Mouse (Mus musculus): Measurements from ENCODE around the gene Snx4. TPM values are rescaled to one million over a fixed set of nuclear protein-coding genes. Genes with fewer than 3 reads are reported as not detected.

Gene Snx4
- polyA plus RNA-seq, 1 experiment from 2014 or later = 21.8 TPM

DNA sequence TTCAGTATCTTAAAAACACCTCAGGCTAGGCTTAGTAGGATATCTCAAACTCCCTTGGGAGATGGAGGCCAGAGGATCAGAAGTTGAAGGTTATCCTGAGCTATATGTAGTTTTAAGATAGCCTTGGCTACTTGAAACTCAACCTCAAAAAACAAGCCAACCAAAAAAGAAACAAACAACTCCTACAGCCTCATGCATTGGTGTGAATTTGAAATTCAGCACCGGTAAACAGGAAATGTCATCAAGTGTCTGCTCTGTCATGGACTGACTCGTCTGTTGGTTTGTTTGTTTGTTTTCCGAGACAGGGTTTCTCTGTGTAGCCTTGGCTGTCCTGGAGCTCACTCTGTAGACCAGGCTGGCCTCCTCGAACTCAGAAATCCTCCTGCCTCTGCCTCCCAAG is 20.6 kb downstream of the Snx4 start:
- ATAC-seq (ENCODE audit: insufficient read depth) = no peak
- no peaks in the 10 kb centered on the region for H3K4me1 ChIP-seq (replicated peaks)
- H3K9me3 ChIP-seq (replicated peaks) = no peaks in the 10 kb centered on the region
- peaks cover 33% of the 10 kb centered on the region for H3K36me3 ChIP-seq (replicated peaks)
- H3K4me3 ChIP-seq (replicated peaks) = no peak overlapping the region
- H3K9ac ChIP-seq = no peak overlapping the region
- 76% methylated on average over 4 of the region's 4 CpGs for WGBS (ENCODE audit: insufficient replicate concordance)
- H3K4me2 ChIP-seq = no peak overlapping the region
- no peaks in the 10 kb centered on the region for H3K27me3 ChIP-seq
- no peak overlapping the region for H3K27ac ChIP-seq (replicated peaks)

DNA sequence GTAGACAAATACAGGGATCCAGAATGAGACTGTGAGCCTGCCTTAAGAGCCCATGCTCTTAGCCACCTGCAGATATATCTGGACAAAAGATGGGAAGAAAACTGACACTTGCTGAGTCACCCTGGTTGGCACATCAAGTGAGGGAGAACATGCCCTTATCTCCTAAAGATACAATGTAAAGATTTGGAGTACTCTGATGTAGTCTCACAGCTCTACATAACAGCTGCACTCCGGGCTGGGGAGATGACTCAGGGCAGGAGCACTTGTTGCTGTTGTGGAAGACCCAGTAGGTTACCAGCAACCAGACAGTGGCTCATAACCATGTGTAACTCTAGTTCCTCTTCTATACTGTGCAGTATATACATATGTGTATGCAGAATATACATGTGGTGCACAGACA is 31.8 kb downstream of the Snx4 start:
- WGBS (ENCODE audit: insufficient replicate concordance) = 43% methylated on average over 1 of the region's 1 CpGs
- Histone ChIP-seq H3K27ac (replicated peaks) (no peak overlapping the region), H3K9ac (no peak overlapping the region), H3K36me3 (replicated peaks) (peaks cover 19% of the 10 kb centered on the region), H3K4me3 (replicated peaks) (no peak overlapping the region), H3K27me3 (no peaks in the 10 kb centered on the region), H3K4me1 (replicated peaks) (no peaks in the 10 kb centered on the region), H3K9me3 (replicated peaks) (no peaks in the 10 kb centered on the region), H3K4me2 (no peak overlapping the region)
- no peak for ATAC-seq (ENCODE audit: insufficient read depth)

DNA sequence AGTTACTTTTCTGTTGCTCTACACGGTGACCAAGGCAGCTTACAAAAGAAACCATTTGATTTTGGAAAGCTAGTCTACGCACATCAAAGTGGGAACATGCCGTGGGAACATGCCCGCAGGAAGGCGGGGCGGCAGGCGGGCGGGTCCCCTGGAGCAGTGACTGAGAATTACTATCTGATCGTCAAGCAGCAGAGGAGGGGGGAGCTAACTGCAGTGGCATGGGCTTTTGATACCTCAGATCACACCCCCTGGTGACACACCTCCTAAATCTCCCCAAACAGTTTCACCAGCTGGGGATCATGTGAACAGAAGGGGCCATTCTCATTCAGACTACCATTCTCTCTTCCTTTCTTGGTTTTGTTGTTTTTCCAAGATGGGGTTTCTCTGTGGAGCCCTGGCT is 37.3 kb downstream of the Snx4 start:
- no peak overlapping the region for H3K9ac ChIP-seq
- H3K4me3 ChIP-seq (replicated peaks) = no peak overlapping the region
- no peak overlapping the region for H3K27ac ChIP-seq (replicated peaks)
- no peak for ATAC-seq (ENCODE audit: insufficient read depth)
- no peaks in the 10 kb centered on the region for H3K27me3 ChIP-seq
- 60% methylated on average over 9 of the region's 9 CpGs for WGBS (ENCODE audit: insufficient replicate concordance)
- no peaks in the 10 kb centered on the region for H3K4me1 ChIP-seq (replicated peaks)
- H3K9me3 ChIP-seq (replicated peaks) = no peaks in the 10 kb centered on the region
- H3K36me3 ChIP-seq (replicated peaks) = peaks cover 64% of the 10 kb centered on the region
- H3K4me2 ChIP-seq = no peak overlapping the region

DNA sequence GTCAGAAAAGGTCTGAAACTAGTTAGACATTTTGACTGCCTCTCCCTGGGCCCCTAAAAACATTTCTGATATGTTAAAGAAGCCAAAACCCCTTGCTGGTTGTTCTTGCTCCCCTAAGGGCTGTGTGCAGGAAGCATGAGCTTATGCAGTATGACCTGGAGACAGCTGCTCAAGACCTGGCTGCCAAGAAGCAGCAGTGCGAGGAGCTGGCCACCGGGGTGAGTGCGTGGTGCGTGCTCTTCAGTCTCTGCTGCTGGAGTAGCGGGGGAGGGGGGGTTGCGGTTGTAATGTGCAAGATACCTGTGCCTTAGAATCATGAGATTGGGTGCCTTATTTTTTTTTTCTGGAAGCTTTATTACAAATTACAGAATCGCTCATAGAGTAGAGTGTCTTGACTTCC is 38.7 kb downstream of the Snx4 start:
- H3K9me3 ChIP-seq (replicated peaks) = no peaks in the 10 kb centered on the region
- H3K4me1 ChIP-seq (replicated peaks) = no peaks in the 10 kb centered on the region
- WGBS (ENCODE audit: insufficient replicate concordance) = 81% methylated on average over 7 of the region's 7 CpGs
- no peaks in the 10 kb centered on the region for H3K27me3 ChIP-seq
- H3K4me2 ChIP-seq = no peak overlapping the region
- no peak overlapping the region for H3K27ac ChIP-seq (replicated peaks)
- H3K4me3 ChIP-seq (replicated peaks) = no peak overlapping the region
- no peak for ATAC-seq (ENCODE audit: insufficient read depth)
- no peak overlapping the region for H3K9ac ChIP-seq
- peaks cover 77% of the 10 kb centered on the region for H3K36me3 ChIP-seq (replicated peaks)

DNA sequence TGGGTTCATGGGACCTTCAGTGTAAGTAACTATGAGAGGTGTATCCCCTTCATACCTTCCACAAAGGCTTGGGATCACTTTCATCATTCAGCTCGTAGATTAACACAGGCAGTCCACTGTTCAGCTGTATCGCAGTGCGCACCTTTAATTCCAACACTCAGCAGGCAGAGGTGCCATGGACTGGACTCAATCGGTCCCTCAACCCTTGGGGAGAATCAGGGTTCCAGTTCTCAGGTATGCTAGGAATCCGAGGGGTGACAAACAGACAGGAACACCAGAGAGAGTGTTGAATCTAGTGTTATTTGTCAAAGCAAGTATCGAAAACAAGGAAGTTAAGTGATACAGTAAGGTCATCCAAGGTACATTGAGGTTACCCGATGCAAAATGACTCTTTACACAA is 41.0 kb downstream of the Snx4 start:
- no peak overlapping the region for H3K9ac ChIP-seq
- no peak overlapping the region for H3K27ac ChIP-seq (replicated peaks)
- no peaks in the 10 kb centered on the region for H3K4me1 ChIP-seq (replicated peaks)
- H3K4me3 ChIP-seq (replicated peaks) = no peak overlapping the region
- H3K27me3 ChIP-seq = no peaks in the 10 kb centered on the region
- H3K4me2 ChIP-seq = no peak overlapping the region
- H3K36me3 ChIP-seq (replicated peaks) = peaks cover 86% of the 10 kb centered on the region
- no peak for ATAC-seq (ENCODE audit: insufficient read depth)
- WGBS (ENCODE audit: insufficient replicate concordance) = 75% methylated on average over 7 of the region's 7 CpGs
- no peaks in the 10 kb centered on the region for H3K9me3 ChIP-seq (replicated peaks)

DNA sequence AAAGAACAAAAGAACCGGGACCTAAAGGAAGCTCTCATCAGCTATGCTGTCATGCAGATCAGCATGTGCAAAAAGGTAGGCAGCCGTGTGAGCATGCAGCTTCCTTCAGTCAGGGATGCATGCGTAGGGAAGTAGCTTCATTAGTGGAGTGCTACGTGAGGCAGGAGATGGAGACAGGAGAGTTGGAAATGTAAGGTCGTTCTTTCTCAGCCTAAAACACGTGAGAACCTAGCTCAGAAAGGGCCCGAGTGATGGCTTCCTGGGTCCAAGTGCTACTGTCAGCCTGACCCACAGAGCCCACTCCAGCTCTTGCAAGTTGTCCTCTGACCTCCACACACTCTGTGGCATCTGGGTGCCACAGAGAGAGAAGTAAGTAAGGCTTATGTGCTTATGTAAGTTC is 43.4 kb downstream of the Snx4 start:
- peaks cover 77% of the 10 kb centered on the region for H3K36me3 ChIP-seq (replicated peaks)

DNA sequence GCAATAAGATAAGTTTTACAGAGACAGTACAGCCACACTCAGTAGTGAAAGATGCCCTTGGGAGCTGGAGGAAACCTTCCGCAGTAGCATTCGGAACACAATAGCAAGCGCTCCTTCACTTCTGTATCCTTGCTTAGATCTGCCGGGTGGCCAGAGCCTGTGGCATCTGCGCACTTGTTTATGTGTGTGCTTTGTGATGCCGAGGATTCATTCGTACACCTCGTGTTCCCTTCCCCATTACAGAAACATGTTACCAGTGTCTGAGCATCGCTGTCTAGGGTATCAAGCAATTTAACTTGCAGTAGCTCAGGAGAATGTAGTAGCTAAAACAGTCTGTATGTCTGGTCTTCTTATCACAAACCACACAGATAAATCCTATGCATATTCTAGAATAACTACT is 44.1 kb downstream of the Snx4 start:
- peaks cover 71% of the 10 kb centered on the region for H3K36me3 ChIP-seq (replicated peaks)

More for the DNA sequence above, 43.4 kb downstream of the Snx4 start:
- Histone ChIP-seq H3K9me3 (replicated peaks) (no peaks in the 10 kb centered on the region), H3K27ac (replicated peaks) (no peak overlapping the region), H3K27me3 (no peaks in the 10 kb centered on the region), H3K4me2 (no peak overlapping the region), H3K4me3 (replicated peaks) (no peak overlapping the region), H3K9ac (no peak overlapping the region), H3K4me1 (replicated peaks) (no peaks in the 10 kb centered on the region)
- ATAC-seq (ENCODE audit: insufficient read depth) = no peak
- 79% methylated on average over 7 of the region's 7 CpGs for WGBS (ENCODE audit: insufficient replicate concordance)

DNA sequence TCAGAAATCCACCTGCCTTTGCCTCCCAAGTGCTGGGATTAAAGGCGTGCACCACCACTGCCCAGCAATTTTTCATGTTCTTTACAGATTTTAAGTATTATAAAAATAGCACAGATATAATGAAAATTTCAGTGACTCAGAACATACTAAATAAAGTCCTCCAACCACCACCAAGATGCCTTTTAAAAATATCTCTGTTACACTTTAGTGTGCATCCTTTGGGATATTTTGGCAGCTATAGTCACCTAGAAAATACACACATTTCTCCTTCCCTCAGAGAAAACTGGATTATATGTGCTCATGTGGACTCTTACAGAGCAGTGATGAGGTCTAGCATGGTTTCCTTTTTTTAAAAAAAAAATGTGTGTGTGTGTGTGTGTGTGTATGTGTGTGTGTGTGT is 46.3 kb downstream of the Snx4 start:
- no peak overlapping the region for H3K4me2 ChIP-seq
- H3K4me3 ChIP-seq (replicated peaks) = no peak overlapping the region
- no peak overlapping the region for H3K9ac ChIP-seq
- no peaks in the 10 kb centered on the region for H3K27me3 ChIP-seq
- peaks cover 54% of the 10 kb centered on the region for H3K36me3 ChIP-seq (replicated peaks)
- H3K9me3 ChIP-seq (replicated peaks) = no peaks in the 10 kb centered on the region
- no peaks in the 10 kb centered on the region for H3K4me1 ChIP-seq (replicated peaks)
- H3K27ac ChIP-seq (replicated peaks) = no peak overlapping the region
- 58% methylated on average over 1 of the region's 1 CpGs for WGBS (ENCODE audit: insufficient replicate concordance)
- no peak for ATAC-seq (ENCODE audit: insufficient read depth)

More for the DNA sequence above, 44.1 kb downstream of the Snx4 start:
- Histone ChIP-seq H3K9me3 (replicated peaks) (no peaks in the 10 kb centered on the region), H3K4me3 (replicated peaks) (no peak overlapping the region), H3K27me3 (no peaks in the 10 kb centered on the region), H3K9ac (no peak overlapping the region), H3K4me1 (replicated peaks) (no peaks in the 10 kb centered on the region), H3K4me2 (no peak overlapping the region), H3K27ac (replicated peaks) (no peak overlapping the region)
- ATAC-seq (ENCODE audit: insufficient read depth) = no peak
- WGBS (ENCODE audit: insufficient replicate concordance) = 85% methylated on average over 9 of the region's 9 CpGs

DNA sequence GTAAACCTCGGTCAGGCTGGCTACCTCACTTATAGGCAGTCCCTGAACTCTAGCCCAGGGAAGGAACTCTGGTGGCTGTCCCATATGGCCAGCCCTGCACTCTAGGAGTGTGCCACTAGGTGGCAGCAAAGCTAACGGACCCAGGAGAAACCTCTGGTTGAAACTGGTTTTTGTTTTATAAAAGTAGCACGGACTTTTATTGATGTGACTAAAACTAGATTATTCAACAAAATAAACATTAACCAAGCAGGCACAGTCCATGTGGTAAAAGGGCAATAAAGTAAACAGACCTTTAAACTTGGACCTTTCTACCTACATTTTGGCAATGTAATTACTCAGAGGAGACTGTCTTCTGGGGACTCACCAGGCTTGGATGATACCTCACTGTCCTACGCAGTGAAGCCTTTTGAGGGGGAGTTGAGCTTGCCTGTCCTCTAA is 55.4 kb downstream of the Snx4 start:
- Histone ChIP-seq H3K27me3 (no peaks in the 10 kb centered on the region), H3K4me1 (replicated peaks) (peaks cover 4% of the 10 kb centered on the region; the same call in 1 of the 2 replicates), H3K36me3 (replicated peaks) (no peaks in the 10 kb centered on the region; the same call in 1 of the 2 replicates), H3K4me3 (replicated peaks) (no peak overlapping the region), H3K9ac (no peak overlapping the region), H3K27ac (replicated peaks) (no peak overlapping the region), H3K4me2 (peak overlapping the region; percentile 27), H3K9me3 (replicated peaks) (no peaks in the 10 kb centered on the region)
- WGBS (ENCODE audit: insufficient replicate concordance) = 4% methylated on average over 4 of the region's 4 CpGs
- no peak for ATAC-seq (ENCODE audit: insufficient read depth)

DNA sequence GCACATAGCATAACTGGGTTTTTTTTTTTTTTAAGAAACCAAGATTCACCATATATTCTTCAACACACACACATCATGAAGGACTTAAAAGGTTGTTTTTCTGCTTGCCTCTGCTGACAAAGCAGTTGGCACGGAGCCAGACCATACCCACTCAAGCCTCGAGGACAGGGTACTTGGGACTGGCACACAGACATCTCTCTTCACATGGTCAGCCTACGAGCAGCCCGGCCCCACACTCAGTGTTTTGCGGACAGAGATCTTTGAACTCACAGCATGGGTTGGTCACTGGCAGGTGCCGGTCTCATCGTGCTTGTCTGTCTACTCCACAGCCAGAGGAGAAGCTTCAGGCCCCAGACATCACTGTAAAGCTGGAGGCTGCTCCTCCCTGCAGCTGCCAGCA is 56.5 kb downstream of the Snx4 start:
- Histone ChIP-seq H3K4me3 (replicated peaks) (no peak overlapping the region), H3K9ac (no peak overlapping the region), H3K9me3 (replicated peaks) (no peaks in the 10 kb centered on the region), H3K36me3 (replicated peaks) (no peaks in the 10 kb centered on the region), H3K27ac (replicated peaks) (no peak overlapping the region), H3K4me1 (replicated peaks) (peaks cover 4% of the 10 kb centered on the region; the same call in 1 of the 2 replicates), H3K4me2 (no peak overlapping the region), H3K27me3 (no peaks in the 10 kb centered on the region)
- 66% methylated on average over 7 of the region's 7 CpGs for WGBS (ENCODE audit: insufficient replicate concordance)
- no peak for ATAC-seq (ENCODE audit: insufficient read depth)

DNA sequence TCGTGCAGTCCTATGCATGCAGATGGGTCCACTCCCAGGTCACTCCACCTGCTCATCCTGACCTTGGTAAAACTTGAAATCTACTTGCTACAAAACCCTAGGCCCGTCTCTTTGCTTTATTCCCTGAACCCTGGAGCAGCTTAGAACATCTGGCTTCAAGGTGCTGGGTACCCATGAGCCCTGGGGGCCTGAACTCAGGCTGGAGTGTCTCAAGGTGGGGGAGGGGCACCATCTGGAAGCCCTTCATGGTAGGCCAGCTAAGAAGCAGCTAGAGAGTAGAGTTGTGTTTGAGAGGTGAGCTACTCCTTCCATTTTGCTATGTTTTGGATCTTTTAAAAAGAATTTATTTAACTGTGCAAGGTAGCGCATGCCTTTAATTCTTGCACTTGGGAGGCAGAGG is 57.8 kb downstream of the Snx4 start:
- Histone ChIP-seq H3K4me3 (replicated peaks) (no peak overlapping the region), H3K36me3 (replicated peaks) (no peaks in the 10 kb centered on the region), H3K9me3 (replicated peaks) (no peaks in the 10 kb centered on the region), H3K4me1 (replicated peaks) (peaks cover 4% of the 10 kb centered on the region; the same call in 1 of the 2 replicates), H3K9ac (no peak overlapping the region), H3K27me3 (no peaks in the 10 kb centered on the region), H3K27ac (replicated peaks) (no peak overlapping the region), H3K4me2 (no peak overlapping the region)
- WGBS (ENCODE audit: insufficient replicate concordance) = 72% methylated on average over 3 of the region's 3 CpGs
- no peak for ATAC-seq (ENCODE audit: insufficient read depth)

DNA sequence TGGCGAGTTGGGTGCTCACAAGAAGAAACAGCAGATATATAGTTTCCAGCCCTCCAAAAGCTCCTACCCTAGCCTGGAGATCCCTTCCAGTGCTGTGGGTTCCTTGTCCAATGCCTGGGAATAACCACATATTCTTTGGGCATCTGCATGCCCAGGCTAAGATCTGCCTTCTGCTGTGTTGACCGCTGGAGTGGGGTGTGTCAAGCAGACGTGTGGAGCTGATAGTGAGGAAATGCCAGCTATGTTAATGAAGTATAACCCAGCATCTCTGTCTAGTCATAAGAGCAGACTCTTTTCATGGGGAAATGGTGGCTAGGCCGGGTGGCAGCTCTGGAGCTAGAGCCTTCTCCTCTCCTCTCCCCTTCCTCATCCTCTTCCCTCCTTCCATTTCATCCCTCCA is 64.4 kb downstream of the Snx4 start:
- H3K9me3 ChIP-seq (replicated peaks) = no peaks in the 10 kb centered on the region
- no peak overlapping the region for H3K4me2 ChIP-seq
- H3K36me3 ChIP-seq (replicated peaks) = no peaks in the 10 kb centered on the region
- H3K27ac ChIP-seq (replicated peaks) = no peak overlapping the region
- H3K4me1 ChIP-seq (replicated peaks) = peaks cover 7% of the 10 kb centered on the region; the same call in 1 of the 2 replicates
- no peak overlapping the region for H3K9ac ChIP-seq
- WGBS (ENCODE audit: insufficient replicate concordance) = 41% methylated on average over 4 of the region's 4 CpGs
- no peak for ATAC-seq (ENCODE audit: insufficient read depth)
- H3K27me3 ChIP-seq = no peaks in the 10 kb centered on the region
- no peak overlapping the region for H3K4me3 ChIP-seq (replicated peaks)

All from liver, embryonic 15.5 days (tissue).